Comparison of ENCODE assay signal across 8 mouse cellular contexts in the genomic region with DNA sequence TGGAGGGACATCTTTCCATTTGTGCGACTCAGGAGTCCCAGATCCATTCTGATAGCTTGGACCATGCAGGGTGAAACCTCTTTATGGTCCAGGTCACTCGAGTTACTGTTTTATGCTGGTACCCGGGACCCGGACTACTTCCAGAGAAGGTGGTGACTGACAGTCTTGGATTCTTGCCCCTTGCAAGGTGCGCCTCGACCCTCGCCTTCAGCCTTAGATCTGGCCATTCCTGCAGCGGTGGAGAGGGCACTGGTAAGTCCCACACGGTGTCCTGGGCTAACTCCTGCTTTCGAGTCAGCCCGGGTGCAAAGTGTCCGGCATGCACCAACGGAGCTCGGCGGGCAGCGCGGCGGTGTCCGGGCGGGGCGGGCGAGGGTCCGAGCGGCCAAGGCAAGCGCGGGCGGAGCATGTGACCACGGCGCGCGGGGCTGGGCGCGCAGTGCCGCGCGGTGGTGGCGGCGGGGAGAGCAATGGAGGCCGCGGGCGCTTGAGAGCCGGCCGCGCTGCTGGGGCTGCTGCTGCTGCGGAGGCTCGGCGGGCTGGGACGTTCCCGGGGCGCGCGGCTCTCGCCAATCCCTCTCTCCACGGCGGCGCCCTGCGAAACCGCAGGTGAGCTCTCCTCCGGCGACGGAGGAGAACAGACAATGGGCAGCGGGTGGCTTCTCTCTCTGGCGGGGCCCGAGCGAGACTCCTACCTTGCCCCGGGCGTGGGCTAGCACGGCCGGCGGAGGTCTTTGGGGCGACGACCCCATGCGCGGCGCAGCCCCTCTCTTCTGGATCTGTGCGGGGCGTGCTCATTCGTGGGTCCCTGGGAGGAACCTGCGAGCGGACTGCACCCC. TPM values are rescaled to one million over a fixed set of nuclear protein-coding genes. Genes with fewer than 3 reads are reported as not detected.
DNase-seq lines count a peak whose midpoint lies in the region; ATAC-seq and TF ChIP-seq lines count a peak whose summit lies in the region.

No protein-coding gene starts in this region.

- peak overlapping the region; percentile 14 for H3K4me3 ChIP-seq in thymus, adult 2 months (ENCODE audit: control insufficient read depth, insufficient read depth, low read length)
- peak overlapping the region; percentile 86 for H3K4me3 ChIP-seq in cortical plate, adult 2 months (ENCODE audit: insufficient read depth, low read length)
- H3K4me3 ChIP-seq in gastrocnemius, adult 2 months: peak overlapping the region; percentile 78
- peak overlapping the region; percentile 74 for H3K4me3 ChIP-seq in limb, embryonic 15.5 days
- peak overlapping the region; percentile 96 for H3K4me3 ChIP-seq in midbrain, embryonic 15.5 days

- peak overlapping the region; percentile 94 for H3K4me2 ChIP-seq in limb, embryonic 15.5 days
- H3K4me2 ChIP-seq in midbrain, embryonic 15.5 days: peak overlapping the region; percentile 67

- H3K9me3 ChIP-seq in limb, embryonic 15.5 days: no peaks in the 10 kb centered on the region
- H3K9me3 ChIP-seq in midbrain, embryonic 15.5 days: no peaks in the 10 kb centered on the region

- DNase-seq in thymus, adult 2 months: no peak
- no peak for DNase-seq in thymus, adult 18-20 months
- peak; percentile 68 for DNase-seq in gastrocnemius, adult 2 months
- DNase-seq in kidney, adult 9 months: peak; percentile 6
- DNase-seq in spleen, postnatal 36 days (ENCODE audit: low spot score in 2 of 2): peak; percentile 6 to 10

- ATAC-seq in limb, embryonic 15.5 days (ENCODE audit: insufficient number of reproducible peaks, low FRiP score, low TSS enrichment, low read depth): peak; percentile 85
- ATAC-seq in midbrain, embryonic 15.5 days (replicated peaks): peak; percentile 94

- no peaks in the 10 kb centered on the region for H3K36me3 ChIP-seq in thymus, adult 2 months (ENCODE audit: control insufficient read depth, insufficient read depth, low read length)
- no peaks in the 10 kb centered on the region for H3K36me3 ChIP-seq in limb, embryonic 15.5 days
- no peaks in the 10 kb centered on the region for H3K36me3 ChIP-seq in midbrain, embryonic 15.5 days (replicated peaks)

- H3K9ac ChIP-seq in limb, embryonic 15.5 days: peak overlapping the region; percentile 82
- peak overlapping the region; percentile 100 for H3K9ac ChIP-seq in midbrain, embryonic 15.5 days

- no peak for TF ChIP-seq CTCF in thymus, adult 2 months (IDR thresholded peaks at IDR 0.05; ENCODE audit: borderline replicate concordance, control insufficient read depth, extremely low read depth, insufficient read depth, low read length, poor library complexity)
- 0 out of 2 replicates have a peak, but pooled peaks have one; percentile 1 for TF ChIP-seq CTCF in cortical plate, adult 2 months (IDR thresholded peaks at IDR 0.05; ENCODE audit: extremely low read depth, insufficient read depth, low read length)
- peak; percentile 54 for TF ChIP-seq CTCF in gastrocnemius, adult 2 months (IDR thresholded peaks at IDR 0.05)

- no peak for TF ChIP-seq POLR2A in thymus, adult 2 months (IDR thresholded peaks at IDR 0.05; ENCODE audit: control insufficient read depth, extremely low read depth, insufficient read depth, low read length, poor library complexity)
- no peak for TF ChIP-seq POLR2A in cortical plate, adult 2 months (IDR thresholded peaks at IDR 0.05; ENCODE audit: extremely low read depth, insufficient read depth, low read length)

- H3K4me1 ChIP-seq in thymus, adult 2 months (replicated peaks; ENCODE audit: control insufficient read depth, insufficient read depth, low read length): peaks cover 3% of the 10 kb centered on the region
- H3K4me1 ChIP-seq in cortical plate, adult 2 months (ENCODE audit: control insufficient read depth, insufficient read depth, low read length): peaks cover 2% of the 10 kb centered on the region; the same call in 1 of the 2 replicates
- H3K4me1 ChIP-seq in limb, embryonic 15.5 days: peaks cover 11% of the 10 kb centered on the region
- peaks cover 30% of the 10 kb centered on the region for H3K4me1 ChIP-seq in midbrain, embryonic 15.5 days

- H3K27ac ChIP-seq in thymus, adult 2 months (ENCODE audit: control insufficient read depth, insufficient read depth, low read length): no peak overlapping the region
- H3K27ac ChIP-seq in cortical plate, adult 2 months (ENCODE audit: insufficient read depth, low read length): peak overlapping the region; percentile 89
- peak overlapping the region; percentile 49 for H3K27ac ChIP-seq in gastrocnemius, adult 2 months
- peak overlapping the region; percentile 72 for H3K27ac ChIP-seq in limb, embryonic 15.5 days
- H3K27ac ChIP-seq in midbrain, embryonic 15.5 days: peak overlapping the region; percentile 99

- intact Hi-C loops in gastrocnemius, adult 2 months (cut with DNase I): loop anchor here (5.0 kb wide), 1 partner anchor 185 kb away; no protein-coding TSS in a partner anchor

- H3K27me3 ChIP-seq in thymus, adult 2 months (ENCODE audit: control insufficient read depth, insufficient read depth, low read length): peaks cover 10% of the 10 kb centered on the region
- H3K27me3 ChIP-seq in limb, embryonic 15.5 days: no peaks in the 10 kb centered on the region
- H3K27me3 ChIP-seq in midbrain, embryonic 15.5 days (replicated peaks): no peaks in the 10 kb centered on the region

- 3% methylated on average over 80 of the region's 80 CpGs for WGBS in thymus, adult 2 months
- WGBS in limb, embryonic 15.5 days: under 1% methylated on average over 70 of the region's 80 CpGs
- WGBS in midbrain, embryonic 15.5 days: under 1% methylated on average over 80 of the region's 80 CpGs

RNA-seq across cellular contexts. Expression of a gene that starts 1.2 kb away (rescaled TPM):
- 1.3 TPM in 2 replicates for polyA plus RNA-seq in thymus, adult 2 months (2012; rRNA removed)
- 26.5 and 30.0 TPM in 2 replicates for polyA plus RNA-seq in cortical plate, adult 2 months (2012; rRNA removed)
- total RNA-seq in gastrocnemius, adult 2 months (2021): 1 to 10 TPM; 1.8 to 2.4 TPM
- 10.2 and 13.4 TPM in 2 replicates for polyA plus RNA-seq in limb, embryonic 15.5 days (2015; fragmentation: Nextera tagmentation; extraction: Ambion mirVana)
- 71.4 and 79.5 TPM in 2 replicates for polyA plus RNA-seq in midbrain, embryonic 15.5 days (2015; fragmentation: Nextera tagmentation; extraction: Ambion mirVana)

Comparison
In these comparisons a context has a peak if more than half of its experiments do, and no peak if none do; other contexts are left out.
1. DNase-seq: peak in gastrocnemius, adult 2 months (single experiment), kidney, adult 9 months (single experiment) and spleen, postnatal 36 days (2 of 2); none in thymus, adult 2 months (single experiment) and thymus, adult 18-20 months (0 of 2).
2. H3K4me3 ChIP-seq: peak in every context shown above with its lines; median percentile 96 in midbrain, embryonic 15.5 days; 86 in cortical plate, adult 2 months; 78 in gastrocnemius, adult 2 months; 74 in limb, embryonic 15.5 days; 14 in thymus, adult 2 months.